Mouse (Mus musculus) kidney, postnatal 0 days (tissue): ENCODE measurements at regions not wholly inside any gene's neighbourhood (a gene's known extent, or its start where the extent isn't known, plus 50 kb on each side); places are given as distances from the start of the nearest gene placed in this dataset.
A peak's percentile ranks its signal among the peaks of the same experiment; 100 is the strongest.

Experiments
- ATAC-seq: fragments of 200-750 bp; cut with Nextera tagmentation; replicated peaks from 2 replicates; pipeline ENCODE4 v1.8.0; 2017; ENCODE audit warnings: low read depth, moderate number of reproducible peaks, moderate TSS enrichment, moderate library complexity; ENCODE audit not compliant: low FRiP score
- DNase-seq: peaks from one replicate; pipeline ENCODE4 v3.0.0-alpha.2; 2016; ENCODE audit warnings: low spot score
- H3K27ac ChIP-seq: fragments of 300-500 bp; sonication (generic); 2 replicates; pipeline ENCODE4 v1.5.1; 2014; ENCODE audit warnings: mild to moderate bottlenecking
- H3K27me3 ChIP-seq: fragments of 300-500 bp; sonication (generic); 2 replicates; pipeline ENCODE4 v1.6.1; 2014; ENCODE audit warnings: low read length, mixed read lengths; ENCODE audit not compliant: insufficient read depth
- H3K36me3 ChIP-seq: fragments of 300-500 bp; sonication (generic); 2 replicates; pipeline ENCODE4 v1.6.1; 2014; ENCODE audit warnings: low read length, mixed read lengths; ENCODE audit not compliant: insufficient read depth
- H3K4me1 ChIP-seq: fragments of 300-500 bp; sonication (generic); replicated peaks from 2 replicates; pipeline ENCODE4 v1.6.1; 2014; ENCODE audit warnings: antibody characterized with exemption, low read length, mixed read lengths; ENCODE audit not compliant: insufficient read depth
- H3K4me2 ChIP-seq: fragments of 300-500 bp; sonication (generic); 2 replicates; pipeline ENCODE4 v1.6.1; 2014; ENCODE audit warnings: mild to moderate bottlenecking, low read length, moderate library complexity, mixed read lengths
- H3K4me3 ChIP-seq: fragments of 300-500 bp; sonication (generic); replicated peaks from 2 replicates; pipeline ENCODE4 v1.5.1; 2014; ENCODE audit warnings: low read depth, low read length
- H3K9ac ChIP-seq: fragments of 300-500 bp; sonication (generic); 2 replicates; pipeline ENCODE4 v1.6.1; 2014; ENCODE audit warnings: low read depth, low read length
- H3K9me3 ChIP-seq: fragments of 300-500 bp; sonication (generic); replicated peaks from 2 replicates; pipeline ENCODE4 v1.6.1; 2016; ENCODE audit warnings: low read length, inconsistent platforms, mixed read lengths
- CTCF ChIP-seq: IDR thresholded peaks from 2 replicates; pipeline ENCODE4 v1.5.1; 2016; ENCODE audit warnings: antibody characterized with exemption, low read depth, mild to moderate bottlenecking, moderate library complexity
- WGBS: fragments of 180-500 bp; shearing (Covaris S2); extraction: QIAGEN DNeasy Blood & Tissue Kit; methylation state at CpG from one replicate; pipeline ENCODE4 v1.1.7; 2014; 5-methylcytosine and 5-hydroxymethylcytosine counted together

- H3K4me1 ChIP-seq: no peaks in the 10 kb centered on the region
- no peaks in the 10 kb centered on the region for H3K36me3 ChIP-seq
- no peak overlapping the region for H3K9ac ChIP-seq
- no peaks in the 10 kb centered on the region for H3K27me3 ChIP-seq
- H3K4me3 ChIP-seq: no peak overlapping the region
- 58% methylated on average over 3 of the region's 3 CpGs for WGBS
- no peak overlapping the region for H3K4me2 ChIP-seq
- no peak overlapping the region for H3K27ac ChIP-seq
- DNase-seq: no peak
- no peak for TF ChIP-seq CTCF
- ATAC-seq: no peak
- no peaks in the 10 kb centered on the region for H3K9me3 ChIP-seq
Measured at GRCm38 (mm10) chr14:40308316-40308715, 584.8 kb downstream of the Sh2d4b start.

GRCm38 (mm10) chr14:40279194-40279593 is 613.9 kb downstream of the Sh2d4b start:
- H3K27ac ChIP-seq: no peak overlapping the region
- ATAC-seq (no peak), DNase-seq (no peak)
- 70% methylated on average over 2 of the region's 2 CpGs for WGBS
- no peak for TF ChIP-seq CTCF
- H3K4me3 ChIP-seq: no peak overlapping the region
- H3K4me2 ChIP-seq: no peak overlapping the region
- no peaks in the 10 kb centered on the region for H3K36me3 ChIP-seq
- H3K9ac ChIP-seq: no peak overlapping the region
- no peaks in the 10 kb centered on the region for H3K4me1 ChIP-seq
- no peaks in the 10 kb centered on the region for H3K9me3 ChIP-seq
- H3K27me3 ChIP-seq: no peaks in the 10 kb centered on the region

GRCm38 (mm10) chr14:40275331-40275730 is 617.7 kb downstream of the Sh2d4b start:
- Histone ChIP-seq H3K4me2 (no peak overlapping the region), H3K27ac (no peak overlapping the region), H3K4me1 (no peaks in the 10 kb centered on the region), H3K36me3 (no peaks in the 10 kb centered on the region), H3K9me3 (no peaks in the 10 kb centered on the region), H3K4me3 (no peak overlapping the region), H3K9ac (no peak overlapping the region), H3K27me3 (no peaks in the 10 kb centered on the region)
- DNase-seq: peak; percentile 14
- TF ChIP-seq CTCF: peak; percentile 47
- no peak for ATAC-seq
- WGBS: 51% methylated on average over 1 of the region's 1 CpGs

GRCm38 (mm10) chr14:40261646-40262045 is 631.4 kb downstream of the Sh2d4b start:
- no peak overlapping the region for H3K4me2 ChIP-seq
- DNase-seq (peak; percentile 53), ATAC-seq (no peak)
- no peaks in the 10 kb centered on the region for H3K27me3 ChIP-seq
- no peaks in the 10 kb centered on the region for H3K36me3 ChIP-seq
- no peaks in the 10 kb centered on the region for H3K4me1 ChIP-seq
- 41% methylated on average over 2 of the region's 2 CpGs for WGBS
- no peak for TF ChIP-seq CTCF
- no peak overlapping the region for H3K27ac ChIP-seq
- H3K4me3 ChIP-seq: no peak overlapping the region
- H3K9ac ChIP-seq: no peak overlapping the region
- H3K9me3 ChIP-seq: no peaks in the 10 kb centered on the region

- Histone ChIP-seq H3K9me3 (no peaks in the 10 kb centered on the region), H3K4me1 (no peaks in the 10 kb centered on the region), H3K4me2 (no peak overlapping the region), H3K27me3 (no peaks in the 10 kb centered on the region), H3K36me3 (no peaks in the 10 kb centered on the region), H3K9ac (no peak overlapping the region), H3K4me3 (no peak overlapping the region), H3K27ac (no peak overlapping the region)
- ATAC-seq (no peak), DNase-seq (no peak)
- 62% methylated on average over 1 of the region's 1 CpGs for WGBS
- no peak for TF ChIP-seq CTCF
Measured at GRCm38 (mm10) chr14:40232084-40232483, 661.0 kb downstream of the Sh2d4b start.

- Histone ChIP-seq H3K4me2 (no peak overlapping the region), H3K9ac (no peak overlapping the region), H3K9me3 (no peaks in the 10 kb centered on the region), H3K27me3 (no peaks in the 10 kb centered on the region), H3K36me3 (no peaks in the 10 kb centered on the region), H3K4me3 (no peak overlapping the region), H3K27ac (no peak overlapping the region), H3K4me1 (no peaks in the 10 kb centered on the region)
- TF ChIP-seq CTCF: no peak
- ATAC-seq (no peak), DNase-seq (no peak)
- 75% methylated on average over 2 of the region's 2 CpGs for WGBS
Measured at GRCm38 (mm10) chr14:40224331-40224730, 668.7 kb downstream of the Sh2d4b start.
